In genomic region chr19:10895708-10896107, GRCm38 (mm10) we compare ENCODE assay signal across 8 mouse cellular contexts. TPM values are rescaled to one million over a fixed set of nuclear protein-coding genes. Genes with fewer than 3 reads are reported as not detected.
DNase-seq lines count a peak whose midpoint lies in the region; ATAC-seq and TF ChIP-seq lines count a peak whose summit lies in the region.

No protein-coding gene starts in this region.

- H3K4me1 ChIP-seq in heart, embryonic 11.5 days (ENCODE audit: control insufficient read depth, insufficient read depth, low read length): peaks cover 9% of the 10 kb centered on the region
- no peaks in the 10 kb centered on the region for H3K4me1 ChIP-seq in embryonic facial prominence, embryonic 11.5 days (ENCODE audit: control insufficient read depth, insufficient read depth, low read length)
- H3K4me1 ChIP-seq in limb, embryonic 11.5 days (ENCODE audit: control insufficient read depth, insufficient read depth, low read length): 0 out of 2 replicates have a peak, but pooled peaks cover 6% of the 10 kb centered on the region
- peaks cover 13% of the 10 kb centered on the region for H3K4me1 ChIP-seq in stomach, embryonic 14.5 days (ENCODE audit: control insufficient read depth, insufficient read depth, low read length)

- H3K9ac ChIP-seq in heart, embryonic 11.5 days (ENCODE audit: low read depth, low read length): peak overlapping the region; percentile 97
- H3K9ac ChIP-seq in embryonic facial prominence, embryonic 11.5 days (replicated peaks; ENCODE audit: low read length): peak overlapping the region; percentile 91
- peak overlapping the region; percentile 94 for H3K9ac ChIP-seq in limb, embryonic 11.5 days (ENCODE audit: low read length)
- H3K9ac ChIP-seq in stomach, embryonic 14.5 days (replicated peaks; ENCODE audit: low read depth, low read length): peak overlapping the region; percentile 82

- DNase-seq in heart, postnatal 10 days: no peak
- no peak for DNase-seq in embryonic facial prominence, embryonic 11.5 days (ENCODE audit: low spot score)
- no peak for DNase-seq in limb, embryonic 11.5 days (ENCODE audit: low spot score)
- DNase-seq in left cerebral cortex, postnatal 10 days (ENCODE audit: extremely low spot score in 1 of 2, low spot score in 2 of 2): no peak
- DNase-seq in cerebellum, adult 11-12 months: no peak

- H3K9me3 ChIP-seq in heart, embryonic 11.5 days (replicated peaks; ENCODE audit: control insufficient read depth, low read length): no peaks in the 10 kb centered on the region
- H3K9me3 ChIP-seq in embryonic facial prominence, embryonic 11.5 days (replicated peaks; ENCODE audit: control insufficient read depth, low read length): no peaks in the 10 kb centered on the region
- H3K9me3 ChIP-seq in limb, embryonic 11.5 days (ENCODE audit: control insufficient read depth, low read length): no peaks in the 10 kb centered on the region
- no peaks in the 10 kb centered on the region for H3K9me3 ChIP-seq in stomach, embryonic 14.5 days (ENCODE audit: control insufficient read depth, low read depth, low read length)

- no peaks in the 10 kb centered on the region for H3K27me3 ChIP-seq in heart, embryonic 11.5 days (ENCODE audit: control insufficient read depth, insufficient read depth, low read length)
- no peaks in the 10 kb centered on the region for H3K27me3 ChIP-seq in C2C12 (ENCODE audit: control insufficient read depth, insufficient read depth, insufficient read length)
- no peaks in the 10 kb centered on the region for H3K27me3 ChIP-seq in embryonic facial prominence, embryonic 11.5 days (ENCODE audit: control insufficient read depth, insufficient read depth, low read length)
- no peaks in the 10 kb centered on the region for H3K27me3 ChIP-seq in limb, embryonic 11.5 days (ENCODE audit: control insufficient read depth, insufficient read depth, low read length)
- no peaks in the 10 kb centered on the region for H3K27me3 ChIP-seq in stomach, embryonic 14.5 days (ENCODE audit: control insufficient read depth, insufficient read depth, low read length)

- TF ChIP-seq CTCF in C2C12 (IDR thresholded peaks at IDR 0.05; ENCODE audit: control insufficient read depth, insufficient read depth, insufficient read length): no peak

- peak overlapping the region; percentile 80 for H3ac ChIP-seq in C2C12 (ENCODE audit: control insufficient read depth, insufficient read length, low read depth)

- H3K79me2 ChIP-seq in C2C12 (ENCODE audit: control insufficient read depth, insufficient read depth): peaks cover 46% of the 10 kb centered on the region

- peak overlapping the region; percentile 91 for H3K4me3 ChIP-seq in heart, embryonic 11.5 days (ENCODE audit: low read depth, low read length)
- H3K4me3 ChIP-seq in C2C12 (ENCODE audit: insufficient read depth, poor library complexity, severe bottlenecking): peak overlapping the region; percentile 97
- H3K4me3 ChIP-seq in embryonic facial prominence, embryonic 11.5 days (ENCODE audit: low read depth, low read length): peak overlapping the region; percentile 87
- H3K4me3 ChIP-seq in limb, embryonic 11.5 days (ENCODE audit: low read depth, low read length): peak overlapping the region; percentile 93
- H3K4me3 ChIP-seq in stomach, embryonic 14.5 days (ENCODE audit: low read depth, low read length): peak overlapping the region; percentile 91

- H3K27ac ChIP-seq in heart, embryonic 11.5 days (ENCODE audit: low read depth, low read length): peak overlapping the region; percentile 92
- peak overlapping the region; percentile 82 for H3K27ac ChIP-seq in embryonic facial prominence, embryonic 11.5 days (replicated peaks; ENCODE audit: low read depth, low read length)
- H3K27ac ChIP-seq in limb, embryonic 11.5 days (replicated peaks; ENCODE audit: low read depth, low read length): peak overlapping the region; percentile 91; the same call in 1 of the 2 replicates
- H3K27ac ChIP-seq in stomach, embryonic 14.5 days (ENCODE audit: low read length): peak overlapping the region; percentile 93

- no peak for ATAC-seq in heart, embryonic 11.5 days (replicated peaks; ENCODE audit: insufficient number of reproducible peaks, low FRiP score, low TSS enrichment)
- no peak for ATAC-seq in embryonic facial prominence, embryonic 11.5 days (replicated peaks; ENCODE audit: insufficient number of reproducible peaks, low FRiP score, low TSS enrichment, low read depth)
- no peak for ATAC-seq in limb, embryonic 11.5 days (ENCODE audit: insufficient number of reproducible peaks, low FRiP score, low TSS enrichment, low read depth)
- ATAC-seq in stomach, embryonic 14.5 days (ENCODE audit: insufficient number of reproducible peaks, insufficient read depth, low FRiP score, low read depth): no peak

- intact Hi-C loops in heart, postnatal 10 days (cut with DNase I): no loop called here
- intact Hi-C loops in left cerebral cortex, postnatal 10 days (cut with DNase I): loop anchor here (5.0 kb wide), 1 partner anchor 52 kb away; the partner anchor contains the start of gene Ccdc86

- 2% methylated on average over 16 of the region's 16 CpGs for WGBS in heart, embryonic 11.5 days (ENCODE audit: insufficient replicate concordance)
- WGBS in embryonic facial prominence, embryonic 11.5 days: 2% methylated on average over 16 of the region's 16 CpGs
- WGBS in limb, embryonic 11.5 days: under 1% methylated on average over 16 of the region's 16 CpGs
- WGBS in stomach, embryonic 14.5 days: 1% methylated on average over 16 of the region's 16 CpGs

- peaks cover 34% of the 10 kb centered on the region for H3K79me3 ChIP-seq in C2C12 (ENCODE audit: low read depth)

- peaks cover 23% of the 10 kb centered on the region for H3K36me3 ChIP-seq in heart, embryonic 11.5 days (ENCODE audit: control insufficient read depth, insufficient read depth, low read length)
- peaks cover 36% of the 10 kb centered on the region for H3K36me3 ChIP-seq in C2C12 (ENCODE audit: control insufficient read depth, insufficient read depth)
- H3K36me3 ChIP-seq in embryonic facial prominence, embryonic 11.5 days (replicated peaks; ENCODE audit: control insufficient read depth, insufficient read depth, low read depth, low read length): peaks cover 4% of the 10 kb centered on the region
- H3K36me3 ChIP-seq in limb, embryonic 11.5 days (ENCODE audit: control insufficient read depth, insufficient read depth, low read length): peaks cover 15% of the 10 kb centered on the region
- peaks cover 29% of the 10 kb centered on the region for H3K36me3 ChIP-seq in stomach, embryonic 14.5 days (ENCODE audit: control insufficient read depth, insufficient read depth, low read length)

- H3K4me2 ChIP-seq in heart, embryonic 11.5 days: peak overlapping the region; percentile 86
- peak overlapping the region; percentile 68 for H3K4me2 ChIP-seq in embryonic facial prominence, embryonic 11.5 days (ENCODE audit: low read depth, low read length)
- peak overlapping the region; percentile 76 for H3K4me2 ChIP-seq in limb, embryonic 11.5 days (ENCODE audit: low read depth, severe bottlenecking)
- H3K4me2 ChIP-seq in stomach, embryonic 14.5 days (replicated peaks; ENCODE audit: low read depth, low read length): peak overlapping the region; percentile 89

RNA-seq across cellular contexts. Expression of gene Prpf19, which starts 0.7 kb away (rescaled TPM):
- 33.0 and 39.4 TPM in 2 replicates for polyA plus RNA-seq in heart, embryonic 11.5 days (2014; fragmentation: Nextera tagmentation; extraction: Ambion mirVana)
- 100 to 1,000 TPM; 211 to 235 TPM for total RNA-seq in heart, postnatal 10 days (2021)
- 299 TPM for polyA plus RNA-seq in C2C12 (2012; fragmentation: generic; extraction: Trizol)
- polyA plus RNA-seq in embryonic facial prominence, embryonic 11.5 days (2014; fragmentation: Nextera tagmentation; extraction: Ambion mirVana): 46.7 and 48.4 TPM in 2 replicates
- polyA plus RNA-seq in limb, embryonic 11.5 days (2014; fragmentation: Nextera tagmentation; extraction: Ambion mirVana): 55.3 and 59.0 TPM in 2 replicates
- 47.9 and 49.9 TPM in 2 replicates for polyA plus RNA-seq in stomach, embryonic 14.5 days (2014; fragmentation: Nextera tagmentation; extraction: Ambion mirVana)
- total RNA-seq in left cerebral cortex, postnatal 10 days (2021): 100 to 1,000 TPM; 198 to 199 TPM

RNA-seq across cellular contexts. Expression of gene Tmem109, which starts 13.9 kb away (rescaled TPM):
- polyA plus RNA-seq in heart, embryonic 11.5 days (2014; fragmentation: Nextera tagmentation; extraction: Ambion mirVana): 66.7 and 71.0 TPM in 2 replicates
- 100 to 1,000 TPM in 1 of 2 experiments, 10 to 100 TPM in 1; 95.3 to 104 TPM for total RNA-seq in heart, postnatal 10 days (2021)
- polyA plus RNA-seq in C2C12 (2012; fragmentation: generic; extraction: Trizol): 141 TPM
- 64.9 and 67.5 TPM in 2 replicates for polyA plus RNA-seq in embryonic facial prominence, embryonic 11.5 days (2014; fragmentation: Nextera tagmentation; extraction: Ambion mirVana)
- polyA plus RNA-seq in limb, embryonic 11.5 days (2014; fragmentation: Nextera tagmentation; extraction: Ambion mirVana): 69.6 and 71.1 TPM in 2 replicates
- 132 and 137 TPM in 2 replicates for polyA plus RNA-seq in stomach, embryonic 14.5 days (2014; fragmentation: Nextera tagmentation; extraction: Ambion mirVana)
- 10 to 100 TPM; 38.3 to 43.9 TPM for total RNA-seq in left cerebral cortex, postnatal 10 days (2021)

RNA-seq across cellular contexts. Expression of gene Zp1, which starts 24.7 kb away (rescaled TPM):
- polyA plus RNA-seq in heart, embryonic 11.5 days (2014; fragmentation: Nextera tagmentation; extraction: Ambion mirVana): not detected in 2 replicates
- not detected for total RNA-seq in heart, postnatal 10 days (2021)
- not detected for polyA plus RNA-seq in C2C12 (2012; fragmentation: generic; extraction: Trizol)
- polyA plus RNA-seq in embryonic facial prominence, embryonic 11.5 days (2014; fragmentation: Nextera tagmentation; extraction: Ambion mirVana): not detected in 2 replicates
- not detected in 2 replicates for polyA plus RNA-seq in limb, embryonic 11.5 days (2014; fragmentation: Nextera tagmentation; extraction: Ambion mirVana)
- polyA plus RNA-seq in stomach, embryonic 14.5 days (2014; fragmentation: Nextera tagmentation; extraction: Ambion mirVana): not detected in 2 replicates
- not detected for total RNA-seq in left cerebral cortex, postnatal 10 days (2021)

RNA-seq across cellular contexts. Expression of gene Tmem132a, which starts 26.0 kb away (rescaled TPM):
- polyA plus RNA-seq in heart, embryonic 11.5 days (2014; fragmentation: Nextera tagmentation; extraction: Ambion mirVana): 35.5 and 37.2 TPM in 2 replicates
- total RNA-seq in heart, postnatal 10 days (2021): 10 to 100 TPM; 36.7 to 42.0 TPM
- 130 TPM for polyA plus RNA-seq in C2C12 (2012; fragmentation: generic; extraction: Trizol)
- 51.5 and 60.8 TPM in 2 replicates for polyA plus RNA-seq in embryonic facial prominence, embryonic 11.5 days (2014; fragmentation: Nextera tagmentation; extraction: Ambion mirVana)
- 87.0 and 89.0 TPM in 2 replicates for polyA plus RNA-seq in limb, embryonic 11.5 days (2014; fragmentation: Nextera tagmentation; extraction: Ambion mirVana)
- polyA plus RNA-seq in stomach, embryonic 14.5 days (2014; fragmentation: Nextera tagmentation; extraction: Ambion mirVana): 59.3 and 63.2 TPM in 2 replicates
- 100 to 1,000 TPM; 272 to 282 TPM for total RNA-seq in left cerebral cortex, postnatal 10 days (2021)

RNA-seq across cellular contexts. Expression of gene Ptgdr2, which starts 41.3 kb away (rescaled TPM):
- polyA plus RNA-seq in heart, embryonic 11.5 days (2014; fragmentation: Nextera tagmentation; extraction: Ambion mirVana): 0.27 TPM in 2 replicates
- under 1 TPM; 0.15 to 0.22 TPM for total RNA-seq in heart, postnatal 10 days (2021)
- polyA plus RNA-seq in C2C12 (2012; fragmentation: generic; extraction: Trizol): 0.07 TPM
- not detected in 2 replicates for polyA plus RNA-seq in embryonic facial prominence, embryonic 11.5 days (2014; fragmentation: Nextera tagmentation; extraction: Ambion mirVana)
- not detected in 2 replicates for polyA plus RNA-seq in limb, embryonic 11.5 days (2014; fragmentation: Nextera tagmentation; extraction: Ambion mirVana)
- not detected in 2 replicates for polyA plus RNA-seq in stomach, embryonic 14.5 days (2014; fragmentation: Nextera tagmentation; extraction: Ambion mirVana)
- under 1 TPM; 0.21 to 0.34 TPM for total RNA-seq in left cerebral cortex, postnatal 10 days (2021)
